Mouse (Mus musculus): ENCODE results near the gene Syt5. TPM values are rescaled to one million over a fixed set of nuclear protein-coding genes. Genes with fewer than 3 reads are reported as not detected.

The Syt5 gene
- total RNA-seq, 2 experiments from 2014 or later: 0.25 TPM; not detected in 1

DNA sequence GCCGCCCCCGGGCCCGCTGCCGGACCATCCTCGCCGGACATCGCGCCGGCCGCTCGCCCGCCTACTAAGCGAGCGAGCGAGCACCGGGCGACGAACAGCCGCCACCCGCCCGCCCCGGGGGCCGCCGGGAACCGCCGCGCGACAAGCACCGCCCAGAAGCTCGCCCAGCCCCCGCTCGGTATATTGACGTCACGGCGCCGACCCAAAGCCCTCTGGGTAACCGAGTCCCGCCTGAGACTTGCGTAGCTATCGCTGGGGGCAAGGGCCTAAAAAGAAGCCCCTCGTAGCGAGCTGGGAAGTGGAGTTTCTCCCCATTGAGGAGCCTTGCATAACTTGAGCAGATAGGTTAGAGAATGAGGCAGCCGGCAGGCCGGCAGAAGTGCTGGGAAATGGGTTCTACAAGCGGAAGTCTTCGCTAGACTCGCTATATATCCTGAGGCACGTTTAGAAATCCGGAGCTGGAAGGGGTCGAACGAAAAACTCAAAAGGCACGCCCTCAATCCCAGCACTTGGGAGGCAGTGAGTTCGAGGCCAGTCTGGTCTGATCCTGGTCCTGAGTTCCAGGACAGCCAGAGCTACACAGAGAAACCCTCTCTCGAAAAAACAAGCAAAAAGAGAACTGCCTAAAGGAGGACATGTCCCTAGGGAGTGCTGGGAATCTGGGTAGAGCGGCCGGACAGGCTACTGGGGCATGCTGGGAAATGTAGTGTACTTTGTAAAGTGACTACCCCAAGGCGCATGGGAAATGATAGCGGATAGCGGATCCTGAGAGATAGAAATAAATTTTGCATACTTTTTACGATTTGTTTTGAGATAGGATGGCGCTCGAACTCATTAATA, 45.6 kb downstream of the Syt5 start, which contains the start of gene Ppp1r12c:
Gene Ppp1r12c (minus strand): TSS at position 123 of the 840 bp plus-strand sequence.
- DNase-seq (ENCODE audit: low spot score in 2 of 2): peak; percentile 90 to 95

DNA sequence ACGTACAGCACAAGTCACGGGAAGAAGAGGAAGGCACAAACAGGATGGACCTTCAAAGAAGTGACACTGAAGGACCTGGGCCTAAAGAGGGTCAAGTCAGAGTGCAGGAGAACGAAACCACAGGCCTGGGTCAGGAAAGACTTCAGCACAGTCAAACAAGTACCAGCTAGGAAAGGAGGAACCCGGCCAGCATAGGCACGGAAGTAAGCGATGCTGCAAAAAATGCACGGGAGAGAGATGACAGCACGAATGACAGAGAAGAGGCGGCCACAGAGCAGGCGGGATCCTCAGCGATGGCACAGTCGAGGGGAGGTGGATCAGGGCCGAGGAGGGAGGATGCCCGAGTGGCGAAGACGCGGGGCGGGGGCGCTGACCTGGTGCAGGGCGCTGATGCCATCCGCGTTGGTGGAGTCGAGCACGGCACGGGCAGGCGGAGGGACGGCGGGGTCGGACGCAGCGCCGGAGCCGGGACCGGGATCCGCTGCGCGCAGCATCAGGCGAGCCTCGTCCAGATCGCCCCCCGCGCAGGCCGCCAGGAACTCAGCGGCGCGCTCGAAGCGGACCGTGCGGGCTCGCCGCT, 46.4 kb downstream of the Syt5 start:
- peak; percentile 41 to 53 for DNase-seq (ENCODE audit: low spot score in 2 of 2)

DNA sequence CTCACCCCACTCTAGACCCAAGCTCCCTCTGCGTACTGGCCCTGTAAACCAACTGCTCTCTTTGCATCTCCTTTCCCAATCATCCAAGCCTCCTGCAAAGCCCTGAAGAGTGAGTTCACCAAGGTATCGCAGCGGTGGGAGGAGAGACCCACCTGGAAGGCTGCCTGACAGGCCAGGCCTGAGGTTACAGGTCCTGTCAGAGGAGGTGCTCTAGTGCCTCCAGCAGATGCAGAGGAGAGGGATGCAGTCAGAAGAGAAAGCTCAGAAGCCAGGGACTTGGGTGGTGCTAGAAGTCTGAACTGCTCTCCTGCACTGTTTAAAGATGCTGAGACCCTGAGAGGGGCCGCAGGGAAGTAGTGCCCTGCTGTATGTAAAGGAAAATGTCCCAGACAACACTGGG, 48.3 kb downstream of the Syt5 start:
- no peak for DNase-seq (ENCODE audit: low spot score in 2 of 2)

DNA sequence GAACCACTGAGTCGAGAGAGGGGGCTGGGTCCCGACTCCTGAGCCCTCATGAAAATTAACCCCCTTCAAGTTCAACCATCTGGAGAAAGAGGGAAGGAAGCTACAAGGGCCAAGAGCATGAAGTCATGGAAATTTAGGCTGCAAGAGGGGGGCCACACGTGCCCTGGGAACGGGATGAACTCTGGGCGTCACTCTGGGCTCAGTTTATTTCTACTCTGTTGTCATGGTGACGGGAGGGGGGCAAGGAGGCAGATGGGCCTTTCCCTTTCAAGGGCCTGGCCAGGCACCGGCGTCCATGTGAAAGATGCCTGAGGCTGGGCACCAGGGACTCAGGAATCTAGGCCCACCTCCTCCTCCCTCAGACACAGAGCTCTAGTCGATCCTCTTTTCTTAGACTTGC, 49.1 kb downstream of the Syt5 start:
- peak in 1 of 2 experiments; percentile 73 for DNase-seq (ENCODE audit: low spot score in 2 of 2)

DNA sequence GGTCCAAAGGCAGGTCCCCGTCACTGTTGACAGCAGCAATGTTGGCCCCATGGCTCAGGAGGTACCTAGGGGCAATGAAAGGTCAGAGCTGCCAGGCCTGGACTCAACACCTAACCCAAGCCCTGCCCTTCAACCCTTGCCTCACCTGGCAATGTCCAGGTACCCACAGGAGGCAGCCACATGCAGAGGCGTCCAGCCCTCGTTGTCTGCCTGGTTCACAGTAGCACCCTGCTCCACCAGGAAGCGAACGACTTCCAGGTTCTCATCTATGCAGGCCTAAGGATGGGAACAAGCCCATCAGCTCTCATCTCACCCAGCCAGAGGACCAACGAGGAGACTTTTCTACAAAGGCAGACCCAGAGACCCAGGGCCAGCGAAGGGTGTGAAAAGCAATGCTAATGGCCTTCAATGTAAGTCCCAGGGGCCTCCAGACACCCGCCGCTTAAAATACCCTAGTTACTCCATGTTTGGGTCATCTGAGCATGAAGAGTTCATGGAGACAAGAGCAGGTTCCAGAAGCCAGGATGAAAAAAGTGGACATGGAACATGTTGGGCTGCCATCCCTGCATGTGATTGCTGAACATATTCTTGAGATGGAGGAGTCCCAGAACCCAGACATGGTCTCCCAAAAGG, 50.0 kb downstream of the Syt5 start:
- no peak for DNase-seq (ENCODE audit: low spot score in 2 of 2)

DNA sequence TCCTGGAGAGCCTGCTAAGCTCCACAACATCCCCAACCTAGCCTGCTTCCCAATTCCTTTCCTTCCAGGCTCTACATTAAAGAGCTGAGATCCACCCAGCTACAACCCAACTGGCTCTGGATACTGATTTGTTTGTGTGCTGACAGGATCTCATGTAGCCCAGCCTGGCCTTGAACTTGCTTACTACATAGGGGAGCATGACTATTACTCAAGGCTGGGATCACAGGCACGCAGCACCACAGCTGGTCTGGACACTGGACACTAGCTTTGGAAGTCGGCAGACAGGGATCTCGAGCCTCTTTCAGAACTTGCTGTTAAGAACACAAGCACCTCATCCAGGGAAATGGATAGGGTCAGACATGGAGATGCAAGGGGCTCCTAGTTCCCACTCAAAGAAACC, 50.9 kb downstream of the Syt5 start:
- no peak for DNase-seq (ENCODE audit: low spot score in 2 of 2)

DNA sequence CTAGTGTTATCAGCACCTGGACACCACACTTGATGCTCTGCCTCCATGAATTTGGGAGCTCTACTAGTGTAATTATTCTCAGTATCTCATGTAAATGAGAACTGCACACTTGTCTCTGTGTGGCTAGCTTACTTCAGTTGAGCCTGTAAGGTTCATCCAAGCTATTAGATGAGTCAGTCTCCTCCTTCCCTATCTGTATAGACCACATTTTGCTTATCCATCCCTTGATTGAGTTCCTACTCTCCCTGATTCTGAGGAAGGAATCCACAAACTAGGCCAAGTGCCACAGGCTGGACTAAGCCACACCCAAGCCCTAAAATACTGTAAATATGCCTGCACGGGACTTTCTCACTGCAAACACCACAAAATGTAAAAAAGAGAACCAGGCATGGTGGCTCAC, 53.4 kb downstream of the Syt5 start:
- DNase-seq (ENCODE audit: low spot score in 2 of 2): no peak

DNA sequence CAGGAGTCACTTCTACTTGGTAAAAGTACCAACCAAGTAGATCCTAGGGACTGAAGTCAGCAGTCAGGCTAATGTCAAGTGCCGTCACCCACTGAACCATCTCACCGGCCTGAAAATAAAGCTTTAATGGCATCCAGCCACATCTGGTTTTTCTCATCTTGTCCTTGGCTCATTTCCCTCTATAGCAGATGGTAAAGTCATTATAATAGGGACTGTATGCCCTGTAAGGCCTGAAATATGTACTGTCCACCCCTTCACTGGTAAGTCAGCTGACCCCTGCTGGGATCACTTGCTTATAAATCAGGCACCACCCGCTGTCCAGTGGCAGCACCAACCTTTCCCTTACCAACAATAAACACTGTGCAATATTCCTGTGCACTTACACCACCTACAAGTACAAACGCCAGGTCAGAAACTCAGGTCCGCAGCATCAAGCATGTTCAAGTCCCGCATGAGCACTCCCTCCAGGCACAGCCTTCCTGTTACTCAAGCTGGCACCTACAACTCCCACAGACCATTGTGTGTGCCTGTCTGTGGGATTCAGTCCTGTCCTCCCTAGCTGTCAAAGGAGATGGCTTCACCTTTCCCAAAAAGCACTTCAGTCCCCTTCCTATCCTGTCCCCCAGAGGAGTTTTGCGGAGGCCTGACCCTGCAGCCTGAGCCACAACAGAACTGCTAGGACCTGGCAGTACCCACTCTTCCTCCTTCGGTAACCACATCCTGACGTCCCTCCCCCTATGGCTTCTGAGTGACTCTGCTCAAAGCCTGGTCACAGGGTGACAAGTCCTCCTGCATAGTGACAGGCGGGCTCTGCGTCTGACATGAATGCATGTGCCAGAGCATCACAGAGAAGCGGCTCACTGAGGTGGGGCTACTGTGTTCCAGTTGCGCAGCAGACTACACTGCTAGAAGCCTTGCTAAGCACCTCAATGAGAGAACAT, 54.8 kb downstream of the Syt5 start:
- no peak for DNase-seq (ENCODE audit: low spot score in 2 of 2)

DNA sequence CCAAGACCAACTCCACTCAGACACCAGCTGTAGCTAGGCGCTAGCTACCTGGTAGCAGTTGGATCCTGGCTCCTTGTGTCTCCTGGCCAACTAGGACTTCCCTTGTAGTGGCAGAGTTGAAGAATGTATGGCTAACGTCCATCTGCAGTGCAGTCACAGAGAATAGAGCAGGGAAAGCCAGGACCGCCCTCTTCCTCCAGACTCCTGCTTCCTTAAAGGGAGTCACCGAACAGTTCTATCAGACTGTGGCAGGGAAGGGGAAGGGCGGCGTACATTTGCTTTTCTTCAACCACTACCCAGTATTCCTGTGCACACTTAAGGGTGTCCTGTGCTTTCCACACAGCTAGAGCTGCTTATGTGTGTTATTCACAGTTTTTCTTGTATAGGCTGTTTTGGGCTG, 56.0 kb downstream of the Syt5 start:
- no peak for DNase-seq (ENCODE audit: low spot score in 2 of 2)

Small RNA genes lying within 50 kb of the gene (microRNA-seq; reads per million reads assigned to microRNA genes)
- gene Gm23577: not detected

Other genes starting within 250 kb of the Syt5 start
- not detected for gene Ncr1, start 209.8 kb downstream of the Syt5 start, total RNA-seq (2021)
- not detected for gene Gp6, start 149.8 kb downstream of the Syt5 start, total RNA-seq (2021)
- gene Rdh13, start 101.9 kb downstream of the Syt5 start, total RNA-seq (2021): 10 to 100 TPM; 18.0 to 20.7 TPM
- 1 to 10 TPM; 2.4 to 5.1 TPM for gene Eps8l1, start 86.9 kb downstream of the Syt5 start, total RNA-seq (2021)
- 10 to 100 TPM; 63.9 to 81.6 TPM for gene Ppp1r12c, start 45.9 kb downstream of the Syt5 start, total RNA-seq (2021)
- gene Tnnt1, start 31.2 kb downstream of the Syt5 start, total RNA-seq (2021): 100 to 1,000 TPM; 466 to 479 TPM
- gene Tnni3, start 23.3 kb downstream of the Syt5 start, total RNA-seq (2021): 1 to 10 TPM; 1.7 to 3.0 TPM
- gene Dnaaf3, start 15.1 kb downstream of the Syt5 start, total RNA-seq (2021): under 1 TPM; 0.26 to 0.44 TPM
- gene Ptprh, start 56.5 kb upstream of the Syt5 start, total RNA-seq (2021): not detected
- 1 to 10 TPM; 7.0 to 7.8 TPM for gene Tmem86b, start 83.9 kb upstream of the Syt5 start, total RNA-seq (2021)
- 10 to 100 TPM; 72.0 to 76.5 TPM for gene Ppp6r1, start 111.5 kb upstream of the Syt5 start, total RNA-seq (2021)
- gene Hspbp1, start 137.5 kb upstream of the Syt5 start, total RNA-seq (2021): 10 to 100 TPM; 25.7 to 27.8 TPM
- 1 to 10 TPM; 6.7 to 7.3 TPM for gene Brsk1, start 143.1 kb upstream of the Syt5 start, total RNA-seq (2021)
- under 1 TPM; 0.13 to 0.29 TPM for gene Tmem150b, start 177.7 kb upstream of the Syt5 start, total RNA-seq (2021)
- 10 to 100 TPM; 33.2 to 39.2 TPM for gene Kmt5c, start 192.6 kb upstream of the Syt5 start, total RNA-seq (2021)
- 1 to 10 TPM; 7.6 to 8.0 TPM for gene Cox6b2, start 205.6 kb upstream of the Syt5 start, total RNA-seq (2021)
- not detected for gene Fam71e2, start 223.8 kb upstream of the Syt5 start, total RNA-seq (2021)
- under 1 TPM; 0.18 to 0.29 TPM for gene Il11, start 235.3 kb upstream of the Syt5 start, total RNA-seq (2021)
- not detected for gene Tmem190, start 235.4 kb upstream of the Syt5 start, total RNA-seq (2021)
- 1 to 10 TPM; 3.7 to 5.2 TPM for gene Tmem238, start 242.1 kb upstream of the Syt5 start, total RNA-seq (2021)
- gene Rpl28, start 245.3 kb upstream of the Syt5 start, total RNA-seq (2021): 1,000 to 10,000 TPM; 1,080 to 1,143 TPM